Mouse (Mus musculus) adrenal gland, adult 2 months (tissue): ENCODE measurements around the gene Cfl1. TPM values are rescaled to one million over a fixed set of nuclear protein-coding genes. Genes with fewer than 3 reads are reported as not detected.
A peak's percentile ranks its signal among the peaks of the same experiment; 100 is the strongest.

Experiments
- DNase-seq: peaks from one replicate; pipeline ENCODE4 v3.0.0; 2021
- long read RNA-seq: library from polyadenylated mRNA; stranded (forward); transcript quantifications from one replicate; pipeline ENCODE4 v2.0.0, GENCODE M21; 2021
- polyA plus RNA-seq: library from polyadenylated mRNA; depleted of rRNA; stranded (reverse); fragments of >200 nt; gene quantifications from 2 replicates; pipeline ENCODE4 v1.2.3, GENCODE M21; 2012; rRNA removed
- total RNA-seq, 2 experiments: library from RNA; stranded (reverse); gene quantifications; 2 replicates each; pipeline ENCODE4 v1.2.3; 2021

The Cfl1 gene
- total RNA-seq (100 to 1,000 TPM; 732 to 783 TPM), polyA plus RNA-seq (308 and 311 TPM in 2 replicates)
- long read RNA-seq, transcript Cfl1-202 (4 exons, 2,354 nt): major isoform, 292 of 296 reads
- long read RNA-seq, partial matches to known transcripts: 0 of 296 reads
- long read RNA-seq, other reads (novel, unspliced or antisense): 3 of 296 reads

DNA sequence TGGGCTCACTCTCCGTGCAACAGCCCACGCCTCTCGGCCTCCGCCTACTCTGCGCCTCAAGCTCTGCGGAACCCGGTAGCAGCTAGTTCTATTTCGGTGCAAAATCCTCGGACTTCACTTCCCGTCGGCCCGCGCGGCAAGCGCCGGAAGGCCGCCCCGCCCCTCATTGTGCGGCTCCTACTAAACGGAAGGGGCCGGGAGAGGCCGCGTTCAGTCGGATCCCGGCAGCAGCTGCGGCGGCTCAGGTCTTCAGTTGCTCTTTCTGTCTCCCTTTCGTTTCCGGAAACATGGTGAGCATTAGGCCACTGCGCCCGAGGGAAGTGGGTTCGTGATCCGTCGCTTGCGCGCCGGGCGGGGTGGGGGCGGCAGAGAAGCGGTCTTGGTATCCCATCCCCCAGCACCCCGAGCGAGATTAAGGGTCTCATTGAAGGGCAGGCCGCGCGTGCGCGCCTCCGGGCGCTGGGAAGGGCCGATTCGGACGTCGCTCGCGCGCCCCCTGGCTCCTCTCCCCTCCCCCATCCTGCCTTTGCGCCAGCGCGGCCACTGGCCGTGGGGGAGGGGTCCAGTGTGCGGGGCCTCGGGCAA is at the start of gene Cfl1:
Gene Cfl1 (plus strand): TSS at position 143 of the 585 bp plus-strand sequence.
- peak; percentile 97 for DNase-seq

DNA sequence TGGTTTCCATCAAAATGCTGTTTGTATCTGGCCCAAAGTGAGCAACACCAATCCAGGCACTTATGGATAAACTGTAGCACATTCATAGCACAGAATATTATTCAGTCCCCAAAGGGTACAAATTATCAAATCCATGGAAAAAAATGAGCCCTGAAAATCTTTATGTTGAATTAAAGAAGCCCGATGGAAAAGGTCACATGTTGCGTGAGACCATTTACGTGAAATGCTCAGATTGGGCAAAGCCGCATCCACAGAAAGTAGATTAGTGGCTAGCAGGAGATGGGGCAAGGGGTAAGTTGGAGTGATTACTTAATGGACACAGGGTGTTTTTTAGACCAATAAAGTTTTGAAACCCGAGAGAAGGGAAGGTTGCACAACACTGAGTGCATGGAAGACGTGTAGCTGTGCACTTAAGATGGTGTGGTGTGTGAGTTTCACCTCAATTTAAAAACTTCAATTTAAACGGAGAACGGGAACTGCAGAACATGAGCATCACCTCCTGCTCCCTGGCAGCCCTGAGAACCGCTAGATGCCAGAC is 45.8 kb upstream of the Cfl1 start:
- no peak for DNase-seq

DNA sequence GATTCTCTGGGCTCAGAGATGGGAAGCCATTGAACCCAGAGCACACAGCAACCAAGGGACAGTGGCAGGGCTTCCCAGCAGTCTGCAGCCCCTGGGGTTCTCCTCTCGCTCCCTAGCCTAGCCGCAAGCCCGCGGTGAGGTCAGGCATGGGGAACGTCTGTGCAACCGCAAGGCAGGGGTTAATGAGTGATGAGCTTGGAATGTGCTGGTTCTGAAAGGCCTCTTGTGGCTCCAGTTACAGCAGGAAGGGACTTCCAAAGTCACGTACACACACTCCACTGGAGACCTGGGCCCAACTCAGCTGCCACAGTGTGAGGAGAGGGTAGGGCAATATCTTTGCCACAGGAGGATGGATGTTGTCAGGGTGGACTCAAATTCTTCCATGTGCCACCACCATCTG is 45.3 kb upstream of the Cfl1 start:
- no peak for DNase-seq

DNA sequence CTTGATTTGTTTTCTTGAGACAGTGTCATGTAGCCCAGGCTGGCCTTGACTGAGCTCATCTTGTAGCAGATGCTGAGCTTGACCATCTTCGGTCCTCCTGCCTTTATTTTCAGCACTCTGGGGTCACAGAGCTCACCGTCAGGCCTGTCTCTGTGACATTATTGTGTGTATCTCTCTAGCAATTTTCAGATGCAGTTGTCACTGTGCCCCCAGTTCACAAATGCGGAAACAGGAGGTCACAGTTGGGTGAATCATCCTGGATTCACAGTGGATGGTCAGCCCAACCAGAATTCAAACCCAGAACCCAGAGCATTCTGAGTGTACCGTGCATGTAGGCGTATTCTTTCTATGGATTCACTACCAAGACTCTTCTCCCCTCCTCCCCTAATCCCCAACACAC is 44.5 kb upstream of the Cfl1 start:
- no peak for DNase-seq

DNA sequence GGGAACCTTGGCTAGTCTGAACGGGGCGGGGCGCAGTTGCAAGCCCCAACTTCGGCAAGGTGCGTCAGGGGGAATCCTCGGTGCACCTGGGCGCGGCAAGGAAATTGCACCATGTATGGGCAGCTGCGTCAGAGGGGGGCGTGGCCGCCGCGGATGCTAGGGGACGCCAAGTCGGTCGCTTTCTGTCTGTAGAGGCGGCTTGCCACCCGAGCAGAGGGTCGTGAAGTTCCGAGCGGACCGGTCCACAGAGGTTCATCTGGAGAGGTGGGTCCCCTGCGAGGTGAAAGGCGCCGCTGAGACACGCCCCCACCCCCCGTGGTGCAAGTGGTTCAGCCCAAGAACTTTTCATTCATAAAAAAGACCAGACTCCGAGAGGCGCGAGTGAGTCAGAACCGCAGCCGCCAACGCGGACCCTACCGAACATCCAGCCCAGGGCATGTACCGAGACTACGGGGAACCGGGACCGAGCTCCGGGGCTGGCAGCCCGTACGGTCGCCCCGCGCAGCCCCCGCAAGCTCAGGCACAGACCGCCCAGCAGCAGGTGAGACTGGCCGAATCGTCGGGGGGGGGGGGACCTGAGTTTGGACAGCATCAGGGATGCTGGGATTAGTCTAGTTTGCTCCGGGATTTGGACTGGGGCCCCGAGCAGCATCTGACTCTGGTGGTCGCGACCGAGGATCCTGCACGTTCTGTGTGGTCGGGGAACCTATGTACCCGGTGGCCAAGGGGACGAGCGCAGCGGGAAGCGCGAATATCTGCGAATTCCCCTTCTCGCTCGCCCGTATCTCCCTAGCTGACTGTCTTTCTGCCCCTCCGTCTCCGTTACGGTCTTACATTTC is 42.5 kb upstream of the Cfl1 start, which contains the start of gene Fosl1:
Gene Fosl1 (plus strand): TSS at position 33 of the 839 bp plus-strand sequence.
- peak; percentile 84 for DNase-seq

DNA sequence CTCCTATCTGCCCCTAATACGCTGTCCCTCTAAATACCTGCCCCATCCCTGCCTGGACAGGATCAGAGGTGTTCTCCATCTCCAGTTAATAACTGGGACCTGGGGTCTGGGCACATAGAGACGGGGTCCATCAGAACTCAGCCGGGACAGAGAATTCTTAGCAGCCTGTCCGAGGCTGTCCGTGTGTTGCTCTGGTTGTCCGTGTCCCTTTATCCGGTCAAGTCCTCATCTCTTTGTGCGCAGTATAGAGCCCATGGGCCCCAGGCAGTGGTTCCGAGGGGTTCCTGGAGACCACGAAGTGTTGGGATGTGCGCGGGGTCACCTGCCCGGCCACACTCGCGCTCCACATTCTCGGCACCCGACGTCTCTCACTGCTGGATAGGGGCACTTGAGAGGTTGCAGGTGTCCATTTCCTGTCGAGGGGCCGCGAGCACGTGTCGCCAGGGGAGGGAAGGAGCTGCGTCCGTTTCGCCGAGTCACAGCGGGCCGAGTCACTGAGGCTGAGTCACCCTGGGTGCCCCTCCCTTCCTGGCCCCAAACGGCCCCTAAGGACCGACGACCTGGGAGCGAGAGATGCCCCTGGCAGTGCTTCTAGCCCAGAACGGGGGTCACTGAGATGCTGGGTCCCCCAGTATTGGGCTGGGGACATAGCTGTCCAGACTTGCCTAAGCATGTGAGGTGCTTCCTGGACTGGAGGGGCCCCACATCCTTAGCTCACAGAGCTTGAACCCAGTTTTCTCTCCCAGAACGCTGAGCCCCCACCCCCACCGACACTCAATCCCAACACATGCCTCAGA is 41.7 kb upstream of the Cfl1 start:
- DNase-seq: peak; percentile 79

DNA sequence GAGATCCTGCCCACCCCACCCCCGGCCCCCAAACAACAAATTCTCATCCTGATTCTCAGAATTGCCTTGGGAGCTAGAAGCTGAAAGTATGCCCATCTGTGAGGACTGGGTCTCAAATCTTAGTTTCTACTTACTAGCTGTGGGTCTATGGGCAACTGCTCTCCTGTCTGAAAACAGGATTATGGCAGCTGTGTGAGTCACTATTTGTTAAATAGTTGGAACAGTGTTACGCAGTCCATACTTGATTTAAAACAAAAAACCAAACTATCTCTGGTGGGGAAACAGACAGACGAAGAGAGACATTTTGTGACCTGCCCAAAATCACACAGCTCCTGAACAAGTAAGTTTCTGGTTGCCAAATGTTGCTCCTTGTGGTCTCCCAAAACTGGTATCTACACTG is 40.6 kb upstream of the Cfl1 start:
- DNase-seq: no peak

DNA sequence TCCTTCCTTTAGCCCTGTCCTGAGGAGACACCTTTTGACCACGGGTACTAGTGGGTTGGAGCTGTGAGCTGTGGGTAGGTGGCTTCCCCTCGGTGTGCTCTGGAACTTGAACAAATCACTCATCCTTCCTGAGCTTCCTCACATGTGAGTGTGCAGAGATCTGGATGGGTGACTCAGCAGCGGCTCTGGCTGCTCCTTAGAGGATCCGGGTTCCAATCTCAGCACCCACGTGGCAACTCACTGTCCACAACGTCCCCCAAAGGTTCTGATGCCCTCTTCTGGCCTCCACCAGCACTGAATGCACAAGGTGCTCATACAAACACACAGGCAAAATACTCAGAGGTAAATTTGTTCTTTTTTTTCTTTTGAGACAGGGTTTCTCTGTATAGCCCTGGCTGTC is 38.5 kb upstream of the Cfl1 start:
- DNase-seq: no peak

DNA sequence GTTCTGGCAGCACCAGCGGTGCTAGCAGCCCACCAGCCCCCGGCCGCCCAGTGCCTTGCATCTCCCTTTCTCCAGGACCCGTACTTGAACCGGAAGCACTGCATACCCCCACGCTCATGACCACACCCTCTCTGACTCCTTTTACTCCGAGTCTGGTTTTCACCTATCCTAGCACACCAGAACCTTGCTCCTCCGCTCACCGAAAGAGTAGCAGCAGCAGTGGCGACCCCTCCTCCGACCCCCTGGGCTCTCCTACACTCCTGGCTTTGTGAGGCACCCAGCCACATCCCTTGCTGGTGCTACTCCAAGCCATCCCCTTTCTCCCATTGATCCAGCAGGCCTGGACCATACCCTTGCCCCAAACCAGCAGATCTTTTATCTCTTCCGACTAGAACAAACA is 35.2 kb upstream of the Cfl1 start:
- DNase-seq: no peak

DNA sequence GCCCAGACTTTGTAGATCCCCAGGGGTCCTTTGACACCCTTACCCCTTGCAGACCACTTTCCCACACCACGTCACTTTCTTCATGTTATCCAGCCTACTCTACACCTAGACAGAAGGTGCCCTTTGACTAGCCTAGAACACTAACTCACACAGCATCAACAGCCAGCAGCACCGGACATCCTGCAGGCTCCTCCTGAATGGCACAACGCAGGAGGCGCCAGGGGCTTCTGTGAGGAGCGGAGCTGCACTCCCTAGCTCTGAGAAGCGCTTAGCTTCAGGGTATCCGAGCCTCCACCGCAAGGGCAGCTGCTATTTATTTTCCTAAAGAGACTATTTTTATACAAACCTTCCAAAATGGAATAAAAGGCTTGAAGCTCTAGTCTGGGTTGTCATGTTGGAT is 34.7 kb upstream of the Cfl1 start:
- DNase-seq: no peak

DNA sequence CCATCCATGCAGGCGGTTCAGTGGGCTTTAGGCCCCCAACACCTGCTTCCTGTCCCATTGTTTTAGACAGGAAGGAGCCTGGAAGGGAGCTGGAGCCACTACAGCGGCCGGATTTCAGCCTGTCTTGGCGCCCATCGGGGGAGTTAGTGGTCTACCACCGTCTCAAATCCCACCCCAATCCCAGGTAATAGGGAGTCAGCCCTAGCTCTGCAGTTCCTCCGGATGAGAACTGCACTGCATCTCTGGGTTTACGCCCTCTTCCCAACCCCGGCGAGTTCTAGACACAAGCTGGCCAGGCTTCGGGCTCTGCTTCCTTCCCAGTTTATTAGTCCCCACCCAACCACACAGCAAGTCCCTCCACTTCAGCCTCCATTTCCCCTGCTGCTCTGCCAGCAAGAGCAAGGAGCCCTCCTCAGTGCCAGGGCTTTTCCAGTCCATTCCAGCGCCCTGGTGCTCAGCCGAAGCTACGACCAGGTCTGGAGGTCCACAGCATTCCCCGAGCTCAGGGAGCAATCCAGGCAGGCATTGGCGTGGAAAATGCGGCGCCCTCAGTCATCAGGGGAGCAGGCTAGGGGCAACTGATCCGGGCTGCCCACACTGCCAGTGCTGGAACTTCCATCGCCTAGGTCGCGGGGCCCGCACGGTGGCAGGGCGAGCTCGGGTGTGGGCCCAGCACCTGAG is 33.9 kb upstream of the Cfl1 start:
- DNase-seq: no peak

DNA sequence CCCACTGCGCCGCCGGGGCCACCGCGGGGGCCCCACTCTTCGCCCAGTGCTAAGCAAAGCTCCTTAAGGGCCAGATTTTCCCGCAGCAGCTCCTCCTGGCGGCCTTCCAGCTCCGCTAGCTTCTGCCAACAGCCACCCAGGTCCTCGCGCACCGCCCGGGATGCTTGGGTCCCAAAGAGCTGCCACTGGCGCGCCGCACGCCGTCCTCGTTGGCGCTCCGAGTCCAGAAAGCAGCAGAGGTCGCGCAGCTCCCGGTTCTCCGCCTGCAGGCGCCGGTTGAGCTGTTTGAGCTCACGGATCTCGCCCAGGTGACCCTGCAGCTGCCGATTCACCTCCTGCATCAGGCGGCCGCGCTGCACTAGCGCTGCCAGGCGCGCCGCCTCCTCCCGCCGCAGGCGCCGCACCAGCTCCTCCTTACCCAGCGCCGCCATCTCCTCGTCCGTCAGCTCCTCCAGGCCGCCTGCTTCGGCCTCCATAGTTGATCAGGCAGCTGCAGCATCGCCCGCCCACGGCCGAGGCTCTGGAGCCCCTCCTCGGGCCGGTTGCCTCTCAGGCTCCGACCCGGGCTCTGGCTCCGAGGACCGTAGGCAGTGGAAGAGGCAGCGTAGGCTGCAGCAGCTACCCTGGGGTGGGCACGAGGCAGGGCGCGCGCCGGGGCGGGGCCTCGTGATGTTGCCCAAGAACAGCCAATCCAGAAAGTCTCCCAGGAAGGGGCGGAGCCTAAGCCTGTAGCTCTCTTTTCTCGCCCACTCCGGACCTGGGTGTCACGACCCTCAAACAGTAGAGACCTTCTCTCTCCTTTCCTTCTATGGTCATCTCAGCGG is 33.1 kb upstream of the Cfl1 start:
- peak; percentile 97 for DNase-seq

DNA sequence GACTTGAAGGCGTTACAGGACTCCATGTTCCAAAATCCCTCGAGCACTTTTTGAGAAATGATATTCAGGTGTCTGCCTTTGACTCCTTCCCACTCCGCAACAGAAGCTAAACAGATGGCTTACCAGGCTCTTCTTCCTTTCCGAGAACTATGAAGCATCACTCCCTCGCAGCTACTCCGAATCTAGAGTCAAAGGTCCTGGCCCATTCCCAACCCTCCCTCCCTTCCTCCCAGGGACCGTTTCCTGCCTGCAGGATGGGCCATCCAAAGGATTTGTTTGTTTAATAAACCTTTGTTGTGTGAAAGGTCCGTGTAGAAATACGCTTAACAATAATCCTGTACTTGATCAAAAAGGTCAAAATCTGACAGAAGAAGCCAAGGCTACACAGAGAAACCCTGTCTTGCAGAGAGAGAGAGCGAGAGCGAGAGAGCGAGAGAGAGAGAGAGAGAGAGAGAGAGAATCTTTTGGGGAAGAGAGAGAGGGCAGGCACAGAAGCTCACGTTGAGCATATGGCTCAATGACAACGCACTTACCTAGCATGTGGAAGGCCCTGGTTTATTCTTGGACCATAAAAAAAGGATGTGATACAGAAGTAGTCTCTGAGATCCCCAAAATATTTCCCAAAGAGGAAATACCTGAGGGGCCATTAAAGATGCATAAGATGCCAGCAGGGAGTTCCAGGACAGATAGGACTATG is 32.4 kb upstream of the Cfl1 start, which contains the start of gene Ccdc85b:
Gene Ccdc85b (minus strand): TSS at position 149 of the 697 bp plus-strand sequence.
- no peak for DNase-seq

DNA sequence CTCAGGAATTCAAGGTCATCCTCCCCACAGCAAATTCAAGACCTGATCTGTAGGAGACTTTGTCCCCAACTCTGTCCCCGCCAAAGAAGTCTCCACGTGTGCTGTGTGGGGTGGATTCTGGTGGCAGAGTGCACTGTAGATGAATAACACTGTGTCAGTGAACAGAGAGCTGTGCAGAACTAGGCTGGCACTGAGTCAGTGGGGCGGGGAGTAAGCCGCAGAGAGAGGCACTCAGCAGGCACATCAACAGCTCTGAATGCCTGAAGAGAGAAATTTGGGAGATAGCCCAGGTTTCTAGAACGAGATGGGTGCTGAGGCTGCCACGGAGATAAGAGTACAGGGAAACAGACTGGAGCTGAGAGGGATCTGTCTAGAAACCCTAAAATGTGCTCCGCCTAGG is 31.2 kb upstream of the Cfl1 start:
- no peak for DNase-seq

DNA sequence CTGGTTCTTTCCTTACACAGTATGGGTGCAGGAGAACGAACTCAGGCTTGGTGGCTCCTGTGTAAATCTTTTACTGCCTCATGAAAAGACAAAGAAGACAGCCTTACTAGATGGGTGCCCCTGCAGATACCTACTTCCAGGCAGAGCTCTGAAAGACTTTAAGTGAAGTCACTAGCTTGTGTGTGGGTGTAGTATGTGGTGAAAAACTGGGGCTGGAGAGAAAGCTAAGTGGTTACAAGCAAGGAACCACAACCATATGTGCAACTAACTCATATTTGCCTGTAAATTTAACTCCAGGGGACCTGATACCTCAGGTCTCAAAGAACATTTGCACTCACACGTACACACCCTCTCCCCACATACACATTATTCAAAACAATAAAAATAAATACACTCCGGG is 30.4 kb upstream of the Cfl1 start:
- DNase-seq: no peak

DNA sequence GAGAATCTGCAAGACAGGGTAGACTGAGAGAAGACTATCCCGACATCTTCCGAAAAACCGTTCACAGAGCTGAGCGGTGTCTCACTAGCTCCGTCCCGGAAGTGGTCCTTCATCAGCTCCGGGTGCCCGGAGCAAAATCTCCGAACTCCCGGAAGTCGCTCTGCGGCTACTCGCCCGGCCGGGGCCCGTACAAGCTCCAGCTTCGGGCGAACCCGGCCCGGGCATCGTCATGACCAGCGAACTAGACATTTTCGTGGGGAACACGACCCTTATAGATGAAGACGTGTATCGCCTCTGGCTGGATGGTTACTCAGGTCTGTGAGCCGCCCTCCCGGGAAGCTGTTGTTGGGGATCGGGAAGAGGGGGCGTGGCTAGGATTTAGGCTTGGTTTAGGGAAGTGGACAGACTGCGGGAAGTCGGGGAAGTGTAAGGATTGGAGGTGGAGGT is 29.8 kb upstream of the Cfl1 start, which contains the start of gene Fibp:
Gene Fibp (plus strand): TSS at position 151 of the 447 bp plus-strand sequence.
- peak; percentile 92 for DNase-seq

DNA sequence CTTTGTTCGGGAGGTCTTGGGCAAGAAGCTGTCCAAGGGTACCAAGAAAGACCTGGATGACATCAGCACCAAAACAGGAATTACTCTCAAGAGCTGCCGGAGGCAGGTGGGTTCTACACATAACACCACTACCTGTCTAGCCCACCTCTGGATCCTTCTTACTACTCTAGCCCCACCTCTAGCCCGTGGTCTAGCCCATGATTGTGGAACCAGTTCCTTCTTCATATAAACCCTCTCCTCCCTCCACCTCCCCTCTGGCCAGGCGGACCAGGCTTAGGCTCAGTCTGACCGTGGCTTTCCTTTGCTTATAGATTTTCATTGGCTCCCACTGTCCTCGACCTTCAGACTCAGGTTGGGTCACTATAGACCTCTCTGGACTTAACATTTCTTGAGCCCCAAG is 28.8 kb upstream of the Cfl1 start:
- DNase-seq: no peak

DNA sequence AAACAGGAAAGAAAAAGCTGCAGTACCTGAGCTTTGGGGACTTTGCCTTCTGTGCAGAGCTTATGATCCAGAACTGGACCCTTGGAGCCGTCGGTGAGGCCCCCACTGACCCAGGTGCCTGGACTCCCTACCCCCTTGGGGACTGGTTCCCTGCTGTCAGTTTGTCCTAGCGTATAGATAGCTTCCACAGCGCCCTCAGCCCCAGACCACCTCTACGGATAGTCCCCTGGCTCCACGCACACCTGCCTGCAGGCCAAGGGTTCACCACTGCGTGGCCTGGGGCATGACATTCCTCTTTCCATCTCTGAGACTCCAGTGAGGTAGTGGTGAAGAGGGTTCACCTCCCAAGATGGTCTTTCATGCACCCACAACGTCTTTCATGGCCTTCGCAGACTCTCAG is 27.0 kb upstream of the Cfl1 start:
- no peak for DNase-seq

DNA sequence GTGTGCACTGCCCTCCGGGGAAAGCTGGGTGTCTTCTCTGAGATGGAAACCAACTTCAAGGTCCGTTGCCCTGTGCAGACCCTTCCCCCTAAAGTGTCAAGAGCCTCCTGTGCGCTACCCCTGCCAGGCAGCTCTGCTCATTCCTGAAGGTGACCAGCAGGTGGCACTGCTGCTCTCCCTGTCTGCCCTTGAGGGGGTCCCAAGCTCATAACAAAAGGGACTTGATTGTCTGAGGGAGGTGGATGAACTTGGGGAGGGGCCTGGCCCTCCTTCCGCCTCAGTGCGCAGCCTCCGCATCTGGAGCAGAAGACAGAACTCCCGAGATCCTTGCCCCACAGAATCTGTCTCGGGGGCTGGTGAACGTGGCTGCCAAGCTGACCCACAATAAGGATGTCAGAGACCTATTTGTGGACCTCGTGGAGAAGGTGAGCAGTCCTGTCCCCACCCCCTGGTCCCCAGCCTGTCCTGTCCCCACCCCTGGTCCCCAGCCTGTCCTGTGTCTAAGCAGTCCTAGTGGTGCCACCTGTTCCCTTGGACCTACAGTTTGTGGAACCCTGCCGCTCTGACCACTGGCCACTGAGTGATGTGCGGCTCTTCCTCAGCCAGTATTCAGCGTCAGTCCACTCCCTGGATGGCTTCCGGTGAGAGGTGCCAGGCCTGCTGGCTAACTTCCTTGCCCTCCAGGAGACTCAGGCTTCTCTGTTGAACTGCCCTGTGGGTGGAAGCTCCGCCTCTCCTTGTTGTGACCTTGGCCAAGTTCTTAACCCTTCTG is 26.3 kb upstream of the Cfl1 start:
- DNase-seq: peak; percentile 65
